Mouse (Mus musculus) liver, adult 2 months (tissue): ENCODE results near the gene Kcnn3.

Source experiments
- CTCF ChIP-seq: fragments of 200-500 bp; IDR thresholded peaks from 2 replicates; pipeline ENCODE4 v1.5.1; 2011; ENCODE audit warnings: low read depth, low read length, control low read depth
- POLR2A ChIP-seq: fragments of 200-500 bp; IDR thresholded peaks from 2 replicates; pipeline ENCODE4 v1.6.1; 2011; ENCODE audit warnings: low read length, control low read depth; ENCODE audit not compliant: insufficient read depth; ENCODE audit errors: extremely low read depth

DNA sequence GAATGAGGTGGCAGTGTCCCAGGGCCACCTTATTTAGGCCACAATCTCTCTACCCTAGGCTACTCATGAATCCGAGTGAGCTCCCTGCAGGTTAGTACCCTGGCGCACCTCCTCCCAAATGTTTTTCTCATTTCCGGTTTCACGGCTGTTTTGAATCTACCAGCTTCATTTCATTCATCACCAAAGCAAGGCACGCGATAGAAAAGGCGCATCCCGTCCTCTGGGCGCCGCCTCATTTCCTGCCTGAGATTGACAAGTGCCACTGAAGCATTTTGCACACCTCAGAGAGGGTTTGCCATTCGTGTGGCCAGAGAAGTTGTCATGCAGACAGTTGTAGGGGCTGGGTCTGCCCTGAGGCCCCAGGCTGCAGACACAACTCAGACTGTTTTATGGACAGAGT lies 68.5 kb downstream of the Kcnn3 start:
- no peak for TF ChIP-seq CTCF
- TF ChIP-seq POLR2A, result no peak
